Mouse (Mus musculus): ENCODE data around the gene Lrrc4c. TPM values are rescaled to one million over a fixed set of nuclear protein-coding genes. Genes with fewer than 3 reads are reported as not detected.

The Lrrc4c gene
- total RNA-seq, 2 experiments from 2014 or later, result 125 to 133 TPM

GRCm38 (mm10) chr2:97103398-97104162 lies 785.6 kb downstream of the Lrrc4c start:
- DNase-seq (ENCODE audit: low spot score in 2 of 2), result peak in 1 of 2 experiments; percentile 22
- intact Hi-C loops (cut with DNase I), result no loop called here

- intact Hi-C loops (cut with DNase I), result no loop called here
- DNase-seq (ENCODE audit: low spot score in 2 of 2), result no peak
Measured at GRCm38 (mm10) chr2:97124246-97124645, 806.3 kb downstream of the Lrrc4c start.

DNA sequence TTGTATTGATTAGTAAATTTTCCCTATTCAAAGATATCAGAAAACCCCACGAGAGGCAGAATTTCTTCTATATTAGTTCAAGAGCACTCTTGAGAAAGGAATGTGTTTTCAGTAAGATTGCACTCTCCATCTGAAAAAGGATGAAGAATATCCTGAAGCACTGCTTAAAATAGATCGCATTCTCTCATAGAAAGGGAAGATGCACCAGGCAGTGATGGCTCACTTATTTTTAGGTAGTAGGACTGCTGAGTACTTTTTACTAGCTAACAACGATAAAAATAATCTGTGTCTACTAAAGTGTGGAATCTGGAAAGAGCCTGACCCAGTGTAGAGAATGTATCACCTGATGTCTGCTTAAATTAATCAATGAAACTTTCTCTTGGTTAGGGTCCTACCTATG lies 820.5 kb downstream of the Lrrc4c start:
- intact Hi-C loops (cut with DNase I), result no loop called here

DNA sequence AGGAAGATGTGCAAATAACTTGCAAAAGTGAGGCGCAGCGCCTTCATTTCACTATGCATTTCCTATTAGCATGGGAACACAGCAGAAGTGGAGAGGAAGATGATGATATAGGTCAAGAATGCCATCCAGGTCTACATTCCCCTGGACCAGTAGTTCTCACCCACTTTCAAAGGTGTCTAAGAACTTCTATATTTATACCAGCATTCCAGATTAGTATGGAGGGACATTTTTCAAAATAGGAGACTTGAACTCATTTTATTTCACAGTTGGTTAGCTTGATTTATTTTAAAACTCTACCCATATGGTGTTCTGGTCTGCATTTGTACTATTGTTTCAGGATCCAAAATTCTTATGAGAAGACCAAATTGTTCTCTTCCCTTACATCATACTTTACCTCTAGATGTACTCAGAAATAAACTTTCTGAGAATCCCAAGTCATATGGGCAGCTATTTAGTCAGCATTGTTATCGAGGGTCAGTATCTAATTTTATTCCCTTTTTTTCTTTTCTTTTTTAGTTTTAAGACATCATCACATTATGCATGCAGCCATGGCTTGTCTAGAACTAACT lies 833.7 kb downstream of the Lrrc4c start:
- intact Hi-C loops (cut with DNase I), result loop anchor here (1.0 to 10.0 kb wide), 5 partner anchors 263 to 567 kb away; no protein-coding TSS in a partner anchor
- DNase-seq (ENCODE audit: low spot score in 2 of 2), result peak in 1 of 2 experiments; percentile 73

More for the DNA sequence above, 820.5 kb downstream of the Lrrc4c start:
- DNase-seq (ENCODE audit: low spot score in 2 of 2), result peak in 1 of 2 experiments; percentile 60

GRCm38 (mm10) chr2:97165745-97166144 lies 847.8 kb downstream of the Lrrc4c start:
- no peak for DNase-seq (ENCODE audit: low spot score in 2 of 2)
- intact Hi-C loops (cut with DNase I), result no loop called here

GRCm38 (mm10) chr2:97178399-97178798 lies 860.4 kb downstream of the Lrrc4c start:
- peak in 1 of 2 experiments; percentile 22 for DNase-seq (ENCODE audit: low spot score in 2 of 2)
- intact Hi-C loops (cut with DNase I), result no loop called here

DNA sequence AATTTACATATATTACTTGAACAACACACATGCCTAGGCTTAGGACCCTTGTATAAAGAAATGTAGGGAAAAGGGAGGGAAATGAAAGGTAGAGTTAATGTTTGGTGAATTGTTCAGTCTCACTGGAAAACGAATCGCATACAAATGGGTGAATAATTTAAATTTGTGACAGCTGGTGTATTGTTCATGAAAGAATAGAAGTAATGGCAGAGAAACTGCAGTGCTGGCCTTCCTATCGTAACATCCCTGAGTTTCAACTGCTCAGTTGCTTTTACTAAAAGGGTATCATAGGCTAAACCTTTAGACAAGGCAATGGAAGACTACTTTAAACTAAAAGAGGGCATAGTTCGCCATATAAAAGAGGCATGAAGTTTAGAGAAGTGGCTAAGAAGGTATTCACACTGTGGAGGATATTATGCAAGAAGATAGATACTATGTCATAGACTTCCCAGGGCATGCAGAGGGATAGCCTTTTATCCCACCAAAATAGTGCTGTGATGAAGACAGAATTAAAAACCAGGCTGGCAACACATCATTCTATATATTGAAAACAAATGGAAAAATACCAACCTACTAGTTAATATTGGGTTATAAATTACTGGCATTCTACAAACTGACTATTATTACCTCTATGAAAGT lies 879.1 kb downstream of the Lrrc4c start:
- intact Hi-C loops (cut with DNase I), result no loop called here
- no peak for DNase-seq (ENCODE audit: low spot score in 2 of 2)

DNA sequence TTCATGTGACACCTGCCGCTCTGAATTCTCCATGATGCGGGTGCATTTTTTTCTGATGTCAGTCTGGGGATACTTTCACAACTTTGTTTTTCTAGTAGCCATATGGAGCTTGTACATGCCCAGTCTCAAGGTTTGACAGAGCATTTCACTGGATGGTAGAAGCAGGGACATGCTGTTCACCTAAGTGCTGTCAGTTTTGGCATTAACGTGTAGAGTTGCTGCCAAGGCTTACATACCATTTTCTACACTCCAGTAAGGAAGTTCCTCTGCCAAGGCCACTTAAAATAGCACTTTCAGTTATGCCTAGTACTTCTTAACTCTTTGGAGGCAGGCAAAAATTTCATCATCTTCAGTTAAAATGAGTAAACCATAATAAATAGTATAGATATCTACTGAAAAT lies 915.0 kb downstream of the Lrrc4c start:
- DNase-seq (ENCODE audit: low spot score in 2 of 2), result peak; percentile 4 to 81
- intact Hi-C loops (cut with DNase I), result no loop called here

DNA sequence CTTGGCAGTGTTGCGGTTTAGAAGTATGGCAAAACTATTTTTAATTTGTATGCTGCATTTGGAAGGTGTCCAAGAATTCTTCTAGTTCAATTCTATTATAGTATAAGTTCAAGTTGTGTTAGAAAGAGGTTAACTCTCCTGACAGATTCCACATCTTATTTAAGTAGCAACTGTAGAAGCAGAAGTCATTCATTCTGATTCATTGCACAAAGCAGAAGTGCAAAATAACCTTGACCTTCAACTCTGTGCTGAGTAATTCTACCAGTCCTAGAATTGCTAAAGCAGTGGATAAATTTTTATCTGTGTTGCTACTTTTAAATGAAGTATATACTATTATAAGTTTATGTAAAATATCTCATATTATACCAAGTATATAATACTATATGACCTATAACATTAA lies 916.1 kb downstream of the Lrrc4c start:
- no peak for DNase-seq (ENCODE audit: low spot score in 2 of 2)

DNA sequence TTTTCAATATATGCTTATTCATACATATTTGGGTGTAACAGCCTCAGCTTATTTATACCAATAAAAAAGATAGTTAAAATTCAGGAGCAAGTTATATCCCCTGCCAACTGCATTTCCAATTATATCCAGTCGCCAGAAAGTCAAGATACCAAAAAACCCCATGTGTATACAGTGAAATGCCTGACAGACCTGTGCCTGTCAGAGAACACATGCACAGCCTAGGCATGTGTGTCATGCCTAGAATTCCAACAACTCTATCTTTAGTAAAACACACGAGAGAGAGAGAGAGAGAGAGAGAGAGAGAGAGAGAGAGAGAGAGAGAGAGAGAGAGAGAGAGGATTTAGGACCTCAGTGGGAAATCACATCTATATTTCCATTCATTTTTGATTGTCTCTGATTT lies 956.7 kb downstream of the Lrrc4c start:
- intact Hi-C loops (cut with DNase I), result no loop called here
- DNase-seq (ENCODE audit: low spot score in 2 of 2), result no peak

More for the DNA sequence above, 916.1 kb downstream of the Lrrc4c start:
- intact Hi-C loops (cut with DNase I), result no loop called here

- DNase-seq (ENCODE audit: low spot score in 2 of 2), result peak in 1 of 2 experiments; percentile 51
- intact Hi-C loops (cut with DNase I), result loop anchor here (10.0 kb wide), 1 partner anchor 570 kb away; no protein-coding TSS in a partner anchor
Measured at GRCm38 (mm10) chr2:97284986-97285385, 967.0 kb downstream of the Lrrc4c start.

DNA sequence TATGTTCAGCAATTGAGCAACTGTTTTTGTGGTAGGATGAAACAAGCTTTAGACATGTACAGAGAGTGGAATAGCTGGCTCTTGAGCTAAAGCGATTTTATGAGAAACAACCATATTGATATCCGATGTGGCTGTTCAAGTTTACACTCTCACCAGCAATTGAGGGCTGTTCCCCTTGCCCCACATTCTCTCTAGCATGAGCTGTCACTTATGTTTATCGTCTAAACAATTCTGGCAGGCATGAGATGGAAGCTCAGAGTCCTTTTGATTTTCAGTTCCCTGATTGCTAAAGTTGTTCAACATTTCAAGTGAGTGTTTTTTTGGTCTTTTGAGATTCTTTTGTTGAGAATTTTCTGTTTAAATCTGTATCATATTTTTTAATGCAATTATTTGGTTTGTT lies 976.2 kb downstream of the Lrrc4c start:
- intact Hi-C loops (cut with DNase I), result no loop called here
- no peak for DNase-seq (ENCODE audit: low spot score in 2 of 2)

DNA sequence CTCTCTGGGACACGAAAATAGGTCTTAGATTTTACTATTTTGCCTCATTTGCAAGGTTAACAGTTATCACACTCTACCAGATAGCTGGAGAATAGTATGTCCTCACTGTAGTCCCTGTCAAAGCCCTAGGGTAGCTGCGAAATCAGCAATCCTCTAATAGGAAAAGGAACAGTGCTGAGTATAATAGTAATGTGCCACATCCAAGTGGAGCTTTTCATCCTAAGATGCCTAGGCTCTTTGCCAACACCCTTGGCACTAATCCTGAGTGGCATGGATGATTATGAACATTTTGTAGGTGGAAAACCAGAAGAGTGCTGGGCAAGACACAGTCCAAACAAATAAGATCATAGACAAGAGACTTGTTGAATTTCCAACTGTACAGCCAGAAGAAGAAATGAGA lies 981.7 kb downstream of the Lrrc4c start:
- intact Hi-C loops (cut with DNase I), result no loop called here
- peak; percentile 7 to 33 for DNase-seq (ENCODE audit: low spot score in 2 of 2)

GRCm38 (mm10) chr2:97318008-97318407 lies 1000.0 kb downstream of the Lrrc4c start:
- DNase-seq (ENCODE audit: low spot score in 2 of 2), result no peak
- intact Hi-C loops (cut with DNase I), result no loop called here

DNA sequence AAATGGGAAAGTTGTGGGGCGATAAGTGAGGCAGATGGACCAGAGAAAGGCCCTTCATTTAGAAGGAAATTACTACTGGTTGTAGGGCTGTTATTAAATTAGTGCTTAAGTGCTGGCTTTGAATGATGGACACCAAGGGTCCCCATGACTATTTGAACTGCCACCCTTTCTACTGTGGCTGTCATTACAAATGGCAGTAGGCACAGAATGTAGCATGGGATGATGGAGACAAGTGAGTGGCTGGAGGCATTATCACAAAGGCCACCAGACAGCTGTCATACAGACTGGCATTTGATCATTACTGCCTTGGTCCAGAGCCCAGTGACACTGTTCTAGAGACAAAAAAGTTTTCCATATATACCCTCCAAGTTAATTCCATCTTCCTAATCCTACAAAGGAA lies 1000.6 kb downstream of the Lrrc4c start:
- intact Hi-C loops (cut with DNase I), result no loop called here
- DNase-seq (ENCODE audit: low spot score in 2 of 2), result no peak

DNA sequence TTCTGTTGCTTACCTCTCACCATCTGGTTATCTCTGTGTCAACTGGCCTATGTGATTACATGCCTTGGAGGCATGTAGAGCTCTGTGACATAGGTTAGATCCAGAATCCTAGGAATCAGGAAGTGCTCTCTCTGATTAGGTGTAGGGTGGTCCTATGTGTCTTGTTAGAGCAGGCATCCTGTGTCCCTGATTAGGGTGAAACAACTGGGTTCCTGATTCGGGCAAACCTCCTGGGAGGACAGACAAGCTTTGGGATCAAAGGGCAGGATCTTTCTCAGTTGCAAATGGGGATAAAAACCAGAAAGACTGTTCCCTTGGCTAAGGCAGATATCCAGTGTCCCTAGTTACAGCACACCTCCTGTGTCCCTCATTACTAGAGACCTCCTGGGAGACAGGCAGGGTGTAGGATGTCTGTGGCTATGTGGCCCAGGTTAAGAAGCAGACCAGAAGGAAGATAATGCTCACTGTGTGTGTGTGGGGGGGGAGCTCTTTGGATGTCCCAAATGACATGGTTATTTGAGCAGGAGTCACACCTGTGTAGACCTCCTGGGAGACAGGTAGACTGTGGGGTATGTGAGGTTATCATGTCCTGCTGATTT lies 1014.2 kb downstream of the Lrrc4c start:
- DNase-seq (ENCODE audit: low spot score in 2 of 2), result no peak
- intact Hi-C loops (cut with DNase I), result no loop called here

GRCm38 (mm10) chr2:97339627-97340026 lies 1021.7 kb downstream of the Lrrc4c start:
- intact Hi-C loops (cut with DNase I), result no loop called here
- no peak for DNase-seq (ENCODE audit: low spot score in 2 of 2)

DNA sequence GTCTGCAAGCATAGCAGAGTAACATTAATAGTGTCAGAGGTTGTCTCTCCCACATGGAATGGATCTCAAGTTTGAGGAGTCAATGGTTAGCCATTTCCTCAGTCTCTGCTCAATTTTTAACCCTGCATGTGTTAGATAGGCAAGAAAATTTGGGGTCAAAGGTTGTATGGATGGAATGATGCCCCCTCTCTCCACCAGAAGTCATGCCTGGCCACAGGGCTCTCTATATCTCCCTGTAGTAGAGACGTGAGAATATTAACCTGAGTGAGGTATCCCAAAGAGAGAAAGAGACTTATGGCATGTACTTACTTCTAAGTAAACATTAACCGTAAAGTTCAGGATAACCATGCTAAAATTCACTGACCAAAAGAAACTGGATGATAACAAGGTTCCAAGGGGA lies 1043.3 kb downstream of the Lrrc4c start:
- intact Hi-C loops (cut with DNase I), result no loop called here
- no peak for DNase-seq (ENCODE audit: low spot score in 2 of 2)

DNA sequence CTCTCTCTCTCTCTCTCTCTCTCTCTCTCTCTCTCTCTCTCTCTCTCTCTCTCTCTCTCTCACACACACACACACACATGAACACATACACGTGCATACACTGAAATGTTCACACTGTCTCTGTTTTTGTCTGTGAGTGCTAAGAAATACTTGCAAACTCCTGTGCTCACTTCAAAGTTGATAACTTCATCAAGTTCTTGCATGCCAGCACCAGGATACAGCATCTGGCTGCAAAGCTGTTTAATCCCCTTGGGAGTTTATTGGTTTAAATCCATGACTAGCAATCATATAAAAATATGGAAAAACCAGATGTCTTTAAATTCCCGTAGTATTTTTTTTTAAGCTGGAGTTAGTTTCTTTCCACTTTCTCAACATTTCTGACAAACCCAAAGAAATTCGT lies 1052.0 kb downstream of the Lrrc4c start:
- intact Hi-C loops (cut with DNase I), result no loop called here
- peak in 1 of 2 experiments; percentile 15 for DNase-seq (ENCODE audit: low spot score in 2 of 2)

DNA sequence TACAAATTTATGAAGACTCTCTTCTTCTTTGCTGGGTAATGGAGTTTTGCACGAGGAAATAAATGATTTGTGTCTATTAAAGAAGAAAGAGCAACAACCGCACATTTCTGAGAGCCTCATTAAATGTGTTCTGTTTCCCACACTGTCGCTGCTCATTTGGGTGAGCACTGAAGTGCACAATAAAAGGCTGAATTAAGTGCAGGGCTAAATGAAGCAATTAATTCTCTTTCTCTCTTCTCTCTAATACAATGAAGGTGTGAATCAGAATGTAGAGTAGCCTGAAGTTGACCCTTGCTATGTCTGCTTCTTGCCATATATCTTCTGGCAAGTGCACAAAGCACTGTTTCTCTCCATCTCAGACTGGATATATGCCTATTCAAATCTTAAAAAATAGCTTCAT lies 1073.5 kb downstream of the Lrrc4c start:
- intact Hi-C loops (cut with DNase I), result no loop called here
- DNase-seq (ENCODE audit: low spot score in 2 of 2), result no peak
